Mouse (Mus musculus): ENCODE measurements at regions not wholly inside any gene's neighbourhood (a gene's known extent, or its start where the extent isn't known, plus 50 kb on each side); places are given as distances from the start of the nearest gene placed in this dataset.
A peak's percentile ranks its signal among the peaks of the same experiment; 100 is the strongest.

- Histone ChIP-seq H3K4me3 (no peak overlapping the region), H3K27me3 (replicated peaks; ENCODE audit: low read depth, poor library complexity, severe bottlenecking) (no peaks in the 10 kb centered on the region), H3K36me3 (replicated peaks) (no peaks in the 10 kb centered on the region), H3K4me1 (no peaks in the 10 kb centered on the region), H3K27ac (replicated peaks) (no peak overlapping the region), H3K9me3 (no peaks in the 10 kb centered on the region)
- no peak for DNase-seq (ENCODE audit: low spot score)
- 85% methylated on average over 8 of the region's 8 CpGs for WGBS
Observed at GRCm38 (mm10) chr6:143333493-143333892, 166.5 kb downstream of the Etnk1 start.

- H3K9me3 ChIP-seq = no peaks in the 10 kb centered on the region
- H3K36me3 ChIP-seq (replicated peaks) = no peaks in the 10 kb centered on the region
- no peaks in the 10 kb centered on the region for H3K27me3 ChIP-seq (replicated peaks; ENCODE audit: low read depth, poor library complexity, severe bottlenecking)
- DNase-seq (ENCODE audit: low spot score) = no peak
- no peak overlapping the region for H3K4me3 ChIP-seq
- no peaks in the 10 kb centered on the region for H3K4me1 ChIP-seq
- no peak overlapping the region for H3K27ac ChIP-seq (replicated peaks)
- WGBS = 87% methylated on average over 4 of the region's 4 CpGs
Observed at GRCm38 (mm10) chr6:143336574-143336973, 169.6 kb downstream of the Etnk1 start.

DNA sequence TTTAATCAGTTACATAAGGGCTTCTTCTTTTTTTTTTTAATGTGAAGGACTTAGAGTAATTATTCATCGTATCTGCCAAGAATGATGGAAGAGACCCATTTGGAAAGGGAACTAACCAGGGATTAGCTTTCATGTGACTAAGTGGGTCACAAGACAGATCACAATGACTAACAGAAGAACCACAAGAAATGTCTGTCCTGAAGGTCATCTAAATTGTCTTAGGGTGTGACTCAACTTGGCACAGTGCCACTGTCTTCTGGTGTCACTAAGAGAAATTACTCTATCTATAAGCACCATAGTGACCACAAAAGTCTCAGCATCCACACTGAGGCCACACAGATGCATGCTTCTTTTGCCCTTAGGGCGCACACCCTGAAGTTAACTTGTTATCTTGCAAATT, 182.0 kb downstream of the Etnk1 start:
- WGBS = 88% methylated on average over 2 of the region's 2 CpGs
- H3K4me3 ChIP-seq = no peak overlapping the region
- no peaks in the 10 kb centered on the region; the same call in 1 of the 2 replicates for H3K4me1 ChIP-seq
- H3K27me3 ChIP-seq (replicated peaks; ENCODE audit: low read depth, poor library complexity, severe bottlenecking) = no peaks in the 10 kb centered on the region
- H3K9me3 ChIP-seq = no peaks in the 10 kb centered on the region
- no peak overlapping the region for H3K27ac ChIP-seq (replicated peaks)
- DNase-seq (ENCODE audit: low spot score) = no peak
- no peaks in the 10 kb centered on the region for H3K36me3 ChIP-seq (replicated peaks)

DNA sequence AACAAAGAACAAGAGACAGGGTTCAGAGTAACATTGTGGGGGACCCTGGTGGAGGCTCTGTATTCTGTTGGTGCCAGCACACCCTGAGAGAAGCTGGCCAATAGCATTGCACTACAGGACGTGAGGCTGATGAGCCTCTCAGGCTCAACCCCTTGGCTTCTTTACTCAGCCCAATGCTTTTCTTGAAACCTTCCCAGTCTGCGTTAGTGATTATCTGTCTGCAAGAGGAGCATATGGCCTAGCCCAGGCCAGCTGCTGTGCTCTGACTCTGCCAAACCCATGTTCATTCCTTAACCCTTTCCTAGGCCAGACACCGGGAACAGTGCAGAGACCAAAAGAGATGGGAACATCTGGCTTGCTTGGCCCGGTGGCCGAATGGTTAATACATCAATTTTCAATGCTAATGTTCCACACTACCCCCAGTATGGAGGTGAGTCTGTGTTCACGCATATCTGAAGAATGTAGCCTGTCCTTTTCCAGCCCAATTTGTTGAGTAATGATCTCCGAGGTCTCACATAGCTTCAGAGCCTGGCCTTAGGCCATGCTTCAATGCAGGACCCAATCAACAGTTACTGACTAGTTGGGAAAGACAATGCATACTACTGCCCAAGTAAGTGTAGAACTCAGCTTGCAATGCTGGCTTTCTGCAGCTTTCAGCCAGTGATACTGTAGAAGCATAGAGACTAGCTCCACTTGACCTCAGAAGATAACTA, 192.5 kb downstream of the Etnk1 start:
- no peak for DNase-seq (ENCODE audit: low spot score)
- H3K4me1 ChIP-seq = 0 out of 2 replicates have a peak, but pooled peaks cover 3% of the 10 kb centered on the region
- 81% methylated on average over 7 of the region's 7 CpGs for WGBS
- no peak overlapping the region for H3K27ac ChIP-seq (replicated peaks)
- H3K27me3 ChIP-seq (replicated peaks; ENCODE audit: low read depth, poor library complexity, severe bottlenecking) = no peaks in the 10 kb centered on the region
- no peak overlapping the region for H3K4me3 ChIP-seq
- no peaks in the 10 kb centered on the region for H3K36me3 ChIP-seq (replicated peaks)
- no peaks in the 10 kb centered on the region for H3K9me3 ChIP-seq

- DNase-seq (ENCODE audit: low spot score) = no peak
- Histone ChIP-seq H3K4me1 (0 out of 2 replicates have a peak, but pooled peaks cover 3% of the 10 kb centered on the region), H3K27me3 (replicated peaks; ENCODE audit: low read depth, poor library complexity, severe bottlenecking) (no peaks in the 10 kb centered on the region), H3K9me3 (no peaks in the 10 kb centered on the region), H3K4me3 (no peak overlapping the region), H3K36me3 (replicated peaks) (no peaks in the 10 kb centered on the region), H3K27ac (replicated peaks) (no peak overlapping the region)
- WGBS = 83% methylated on average over 5 of the region's 5 CpGs
Observed at GRCm38 (mm10) chr6:143361149-143361725, 194.2 kb downstream of the Etnk1 start.

- no peaks in the 10 kb centered on the region for H3K9me3 ChIP-seq
- H3K36me3 ChIP-seq (replicated peaks) = no peaks in the 10 kb centered on the region
- WGBS = 93% methylated on average over 2 of the region's 2 CpGs
- H3K27me3 ChIP-seq (replicated peaks; ENCODE audit: low read depth, poor library complexity, severe bottlenecking) = no peaks in the 10 kb centered on the region
- 0 out of 2 replicates have a peak, but pooled peaks cover 3% of the 10 kb centered on the region for H3K4me1 ChIP-seq
- H3K27ac ChIP-seq (replicated peaks) = no peak overlapping the region
- DNase-seq (ENCODE audit: low spot score) = no peak
- H3K4me3 ChIP-seq = no peak overlapping the region
Observed at GRCm38 (mm10) chr6:143361963-143362362, 194.9 kb downstream of the Etnk1 start.

- Histone ChIP-seq H3K36me3 (replicated peaks) (no peaks in the 10 kb centered on the region), H3K4me1 (peaks cover 15% of the 10 kb centered on the region), H3K9me3 (no peaks in the 10 kb centered on the region), H3K4me3 (no peak overlapping the region), H3K27me3 (replicated peaks; ENCODE audit: low read depth, poor library complexity, severe bottlenecking) (no peaks in the 10 kb centered on the region), H3K27ac (replicated peaks) (no peak overlapping the region)
- WGBS = 92% methylated on average over 5 of the region's 5 CpGs
- DNase-seq (ENCODE audit: low spot score) = no peak
Observed at GRCm38 (mm10) chr6:143365840-143366239, 198.8 kb downstream of the Etnk1 start.

DNA sequence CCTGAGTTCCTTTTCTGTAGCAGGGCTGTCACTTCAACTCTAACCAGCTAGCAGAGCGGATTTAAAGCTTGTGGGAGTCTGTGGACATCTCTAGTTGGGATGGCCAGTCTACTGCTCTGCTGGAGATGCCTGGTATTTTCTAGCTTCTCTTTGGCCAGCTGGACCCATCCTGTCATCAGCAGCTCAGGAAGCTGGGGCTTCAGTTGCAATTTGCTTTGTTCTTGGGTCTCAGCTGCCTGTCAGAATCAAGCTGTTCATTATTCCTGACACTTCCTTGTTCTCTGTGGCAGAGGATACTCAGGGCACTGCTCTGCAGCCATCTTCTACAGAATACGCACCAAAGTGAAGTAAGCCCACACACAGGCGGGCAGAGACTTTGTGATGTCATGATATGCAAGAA, 200.8 kb downstream of the Etnk1 start:
- Histone ChIP-seq H3K27ac (replicated peaks) (no peak overlapping the region), H3K9me3 (no peaks in the 10 kb centered on the region)
- no peak for DNase-seq (ENCODE audit: low spot score)

GRCm38 (mm10) chr6:143368646-143369045, 201.6 kb downstream of the Etnk1 start:
- Histone ChIP-seq H3K27ac (replicated peaks) (no peak overlapping the region), H3K27me3 (replicated peaks; ENCODE audit: low read depth, poor library complexity, severe bottlenecking) (no peaks in the 10 kb centered on the region), H3K4me1 (peaks cover 25% of the 10 kb centered on the region), H3K9me3 (no peaks in the 10 kb centered on the region), H3K36me3 (replicated peaks) (no peaks in the 10 kb centered on the region), H3K4me3 (no peak overlapping the region)
- no peak for DNase-seq (ENCODE audit: low spot score)
- 71% methylated on average over 8 of the region's 8 CpGs for WGBS

More for the DNA sequence above, 200.8 kb downstream of the Etnk1 start:
- peaks cover 22% of the 10 kb centered on the region for H3K4me1 ChIP-seq
- no peak overlapping the region for H3K4me3 ChIP-seq
- no peaks in the 10 kb centered on the region for H3K36me3 ChIP-seq (replicated peaks)
- WGBS = 69% methylated on average over 3 of the region's 3 CpGs
- no peaks in the 10 kb centered on the region for H3K27me3 ChIP-seq (replicated peaks; ENCODE audit: low read depth, poor library complexity, severe bottlenecking)

- H3K4me1 ChIP-seq = peaks cover 34% of the 10 kb centered on the region
- H3K9me3 ChIP-seq = no peaks in the 10 kb centered on the region
- H3K27me3 ChIP-seq (replicated peaks; ENCODE audit: low read depth, poor library complexity, severe bottlenecking) = no peaks in the 10 kb centered on the region
- no peak overlapping the region for H3K4me3 ChIP-seq
- no peak for DNase-seq (ENCODE audit: low spot score)
- no peak overlapping the region for H3K27ac ChIP-seq (replicated peaks)
- no peaks in the 10 kb centered on the region for H3K36me3 ChIP-seq (replicated peaks)
- 44% methylated on average over 5 of the region's 5 CpGs for WGBS
Observed at GRCm38 (mm10) chr6:143372487-143372886, 205.5 kb downstream of the Etnk1 start.

GRCm38 (mm10) chr6:143373686-143374273, 206.8 kb downstream of the Etnk1 start:
- Histone ChIP-seq H3K36me3 (replicated peaks) (no peaks in the 10 kb centered on the region), H3K27ac (replicated peaks) (no peak overlapping the region; the same call in 1 of the 2 replicates), H3K27me3 (replicated peaks; ENCODE audit: low read depth, poor library complexity, severe bottlenecking) (no peaks in the 10 kb centered on the region), H3K9me3 (no peaks in the 10 kb centered on the region), H3K4me1 (peaks cover 26% of the 10 kb centered on the region), H3K4me3 (no peak overlapping the region)
- 52% methylated on average over 15 of the region's 15 CpGs for WGBS
- peak; percentile 64 for DNase-seq (ENCODE audit: low spot score)

- Histone ChIP-seq H3K27me3 (replicated peaks; ENCODE audit: low read depth, poor library complexity, severe bottlenecking) (no peaks in the 10 kb centered on the region), H3K36me3 (replicated peaks) (no peaks in the 10 kb centered on the region), H3K4me3 (no peak overlapping the region), H3K4me1 (peaks cover 23% of the 10 kb centered on the region), H3K9me3 (no peaks in the 10 kb centered on the region), H3K27ac (replicated peaks) (no peak overlapping the region)
- DNase-seq (ENCODE audit: low spot score) = no peak
- WGBS = 86% methylated on average over 21 of the region's 21 CpGs
Observed at GRCm38 (mm10) chr6:143375951-143376713, 209.1 kb downstream of the Etnk1 start.
